Mouse (Mus musculus) E14TG2a.4 (cell line): Measurements from ENCODE around the gene Mindy3.

Source experiments
- CTCF ChIP-seq: conservative IDR thresholded peaks from 2 replicates; pipeline ENCODE4 v1.5.1; 2014; ENCODE audit warnings: low read length
- NANOG ChIP-seq: IDR thresholded peaks from 2 replicates; pipeline ENCODE4 v1.6.1; 2014; ENCODE audit warnings: borderline replicate concordance, low read length, mixed read lengths

DNA sequence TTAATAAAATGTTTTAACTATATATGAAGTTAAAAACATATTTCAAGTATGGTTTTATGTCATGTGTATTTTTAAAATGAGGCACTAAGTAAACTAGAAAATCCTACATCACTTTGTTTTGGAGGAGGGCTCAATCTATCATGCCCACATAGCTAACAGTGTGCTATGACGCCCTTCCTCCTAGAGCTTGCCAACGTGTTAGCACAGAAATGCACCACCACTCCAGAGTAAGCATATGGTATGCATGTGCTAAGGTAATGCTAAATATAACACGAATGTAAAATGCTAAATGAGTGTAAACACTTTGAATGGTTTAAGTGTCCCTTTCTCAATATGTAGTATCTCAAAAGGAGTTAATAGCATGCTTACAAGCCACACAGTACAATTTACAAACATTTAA, 16.8 kb downstream of the Mindy3 start:
- TF ChIP-seq CTCF = no peak
- no peak for TF ChIP-seq NANOG
